Mouse (Mus musculus) layer of hippocampus, adult 11-12 months (tissue): ENCODE measurements around the gene Zfp871.

Experiments used
- DNase-seq: peaks from one replicate; pipeline ENCODE4 v3.0.0; 2022; ENCODE audit warnings: low spot score

Zfp871 gene

GRCm38 (mm10) chr17:32788094-32788559 is at the start of gene Zfp871:
Gene Zfp871 (minus strand): TSS chr17:32788287.
- DNase-seq: peak; percentile 92

GRCm38 (mm10) chr17:32830418-32830782 is 42.3 kb upstream of the Zfp871 start:
- no peak for DNase-seq

GRCm38 (mm10) chr17:32829540-32830417 is 41.7 kb upstream of the Zfp871 start, which contains the start of gene Zfp799:
Gene Zfp799 (minus strand): TSS chr17:32830261.
- DNase-seq: peak; percentile 85

- no peak for DNase-seq
These were observed 28.1 kb upstream of the Zfp871 start for GRCm38 (mm10) chr17:32816074-32816784.

GRCm38 (mm10) chr17:32814136-32814535 is 26.0 kb upstream of the Zfp871 start:
- no peak for DNase-seq

GRCm38 (mm10) chr17:32810648-32811047 is 22.6 kb upstream of the Zfp871 start:
- DNase-seq: no peak

GRCm38 (mm10) chr17:32809544-32810374 is 21.7 kb upstream of the Zfp871 start, which contains the start of gene Zfp811:
Gene Zfp811 (minus strand): TSS chr17:32809931.
- DNase-seq: peak; percentile 54

GRCm38 (mm10) chr17:32808921-32809320 is 20.8 kb upstream of the Zfp871 start:
- DNase-seq: no peak

- DNase-seq: no peak
These were observed 1.2 kb upstream of the Zfp871 start for GRCm38 (mm10) chr17:32789244-32789643.

GRCm38 (mm10) chr17:32788576-32788975 is 489 bp upstream of the Zfp871 start:
- DNase-seq: no peak

GRCm38 (mm10) chr17:32787436-32788093 is 522 bp downstream of the Zfp871 start:
- no peak for DNase-seq

- DNase-seq: no peak
These were observed 1.1 kb downstream of the Zfp871 start for GRCm38 (mm10) chr17:32786944-32787343.

- no peak for DNase-seq
These were observed 2.4 kb downstream of the Zfp871 start for GRCm38 (mm10) chr17:32785656-32786055.

GRCm38 (mm10) chr17:32777564-32777963 is 10.5 kb downstream of the Zfp871 start:
- DNase-seq: peak; percentile 39

GRCm38 (mm10) chr17:32771213-32771612 is 16.9 kb downstream of the Zfp871 start:
- DNase-seq: no peak

- DNase-seq: no peak
These were observed 21.7 kb downstream of the Zfp871 start for GRCm38 (mm10) chr17:32766422-32766821.

GRCm38 (mm10) chr17:32757331-32757730 is 30.8 kb downstream of the Zfp871 start:
- DNase-seq: no peak

GRCm38 (mm10) chr17:32753634-32754033 is 34.5 kb downstream of the Zfp871 start:
- DNase-seq: no peak

- DNase-seq: no peak
These were observed 35.2 kb downstream of the Zfp871 start for GRCm38 (mm10) chr17:32752813-32753360.

GRCm38 (mm10) chr17:32750611-32751010 is 37.5 kb downstream of the Zfp871 start:
- DNase-seq: no peak

GRCm38 (mm10) chr17:32741057-32741456 is 47.0 kb downstream of the Zfp871 start:
- DNase-seq: no peak
